Mouse (Mus musculus): ENCODE data around the gene Plch2. TPM values are rescaled to one million over a fixed set of nuclear protein-coding genes. Genes with fewer than 3 reads are reported as not detected.
A peak's percentile ranks its signal among the peaks of the same experiment; 100 is the strongest.

Gene Plch2
- polyA plus RNA-seq, 1 experiment from 2014 or later: 0.22 TPM

DNA sequence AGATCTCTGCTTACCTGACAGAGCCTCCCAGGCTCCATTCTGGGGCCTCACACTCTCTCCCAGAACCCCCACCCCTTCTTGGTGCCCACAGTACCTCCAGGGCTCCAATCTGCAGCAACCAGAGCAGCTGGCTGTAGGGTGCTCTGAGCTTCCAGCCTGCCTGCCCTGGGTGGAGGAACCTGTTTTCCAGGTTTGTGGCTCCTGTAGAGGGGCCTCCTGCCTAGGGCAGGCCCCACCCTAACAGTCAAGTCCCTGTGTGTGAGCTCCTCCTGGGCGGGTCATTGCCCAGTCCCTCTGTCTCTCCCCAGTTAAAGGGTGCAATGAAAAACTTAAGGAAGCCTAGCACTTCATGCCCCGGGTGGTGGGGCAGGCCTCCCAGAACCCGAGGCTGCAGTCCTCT lies 7.3 kb upstream of the Plch2 start:
- Histone ChIP-seq H3K4me2 (ENCODE audit: low read length) (no peak overlapping the region), H3K9me3 (ENCODE audit: control insufficient read depth, low read length) (no peaks in the 10 kb centered on the region), H3K4me1 (ENCODE audit: control insufficient read depth in 2 of 2, insufficient read depth in 2 of 2, low read length in 2 of 2) (peaks cover 9 to 19% of the 10 kb centered on the region in 2 experiments; a peak in 3 of 4 replicates), H3K27me3 (ENCODE audit: control insufficient read depth, insufficient read depth, low read length) (0 out of 2 replicates have a peak, but pooled peaks cover 4% of the 10 kb centered on the region), H3K4me3 (ENCODE audit: control insufficient read depth in 1 of 2, insufficient read depth in 1 of 2, low read depth in 1 of 2, low read length in 2 of 2) (no peak overlapping the region), H3K36me3 (ENCODE audit: control insufficient read depth, insufficient read depth, low read length) (peaks cover 9% of the 10 kb centered on the region), H3K9ac (ENCODE audit: low read length) (no peak overlapping the region), H3K27ac (replicated peaks in 1 of 2; ENCODE audit: control insufficient read depth in 1 of 2, insufficient read depth in 1 of 2, low read depth in 2 of 2, low read length in 2 of 2) (no peak overlapping the region)
- 46% methylated on average over 3 of the region's 3 CpGs for WGBS
- ATAC-seq (ENCODE audit: insufficient number of reproducible peaks, insufficient read depth, low FRiP score, low read depth): no peak

GRCm38 (mm10) chr4:155058325-155058724 lies 1.7 kb upstream of the Plch2 start:
- Histone ChIP-seq H3K27me3 (ENCODE audit: control insufficient read depth, insufficient read depth, low read length) (0 out of 2 replicates have a peak, but pooled peaks cover 4% of the 10 kb centered on the region), H3K9me3 (ENCODE audit: control insufficient read depth, low read length) (no peaks in the 10 kb centered on the region), H3K4me2 (ENCODE audit: low read length) (no peak overlapping the region), H3K4me1 (ENCODE audit: control insufficient read depth in 2 of 2, insufficient read depth in 2 of 2, low read length in 2 of 2) (peaks cover 2 to 8% of the 10 kb centered on the region in 2 experiments; a peak in 1 of 4 replicates), H3K4me3 (ENCODE audit: control insufficient read depth in 1 of 2, insufficient read depth in 1 of 2, low read depth in 1 of 2, low read length in 2 of 2) (no peak overlapping the region), H3K27ac (replicated peaks in 1 of 2; ENCODE audit: control insufficient read depth in 1 of 2, insufficient read depth in 1 of 2, low read depth in 2 of 2, low read length in 2 of 2) (no peak overlapping the region), H3K9ac (ENCODE audit: low read length) (no peak overlapping the region), H3K36me3 (ENCODE audit: control insufficient read depth, insufficient read depth, low read length) (no peaks in the 10 kb centered on the region)
- no peak for ATAC-seq (ENCODE audit: insufficient number of reproducible peaks, insufficient read depth, low FRiP score, low read depth)
- 43% methylated on average over 10 of the region's 10 CpGs for WGBS

- no peak overlapping the region for H3K9ac ChIP-seq (ENCODE audit: low read length)
- H3K4me1 ChIP-seq (ENCODE audit: control insufficient read depth in 2 of 2, insufficient read depth in 2 of 2, low read length in 2 of 2): no peaks in the 10 kb centered on the region; a peak in 1 of 4 replicates
- no peak overlapping the region for H3K4me2 ChIP-seq (ENCODE audit: low read length)
- ATAC-seq (ENCODE audit: insufficient number of reproducible peaks, insufficient read depth, low FRiP score, low read depth): no peak
- H3K27ac ChIP-seq (replicated peaks in 1 of 2; ENCODE audit: control insufficient read depth in 1 of 2, insufficient read depth in 1 of 2, low read depth in 2 of 2, low read length in 2 of 2): no peak overlapping the region
- H3K36me3 ChIP-seq (ENCODE audit: control insufficient read depth, insufficient read depth, low read length): no peaks in the 10 kb centered on the region
- 73% methylated on average over 7 of the region's 7 CpGs for WGBS
- H3K27me3 ChIP-seq (ENCODE audit: control insufficient read depth, insufficient read depth, low read length): peaks cover 24% of the 10 kb centered on the region
- no peak overlapping the region for H3K4me3 ChIP-seq (ENCODE audit: control insufficient read depth in 1 of 2, insufficient read depth in 1 of 2, low read depth in 1 of 2, low read length in 2 of 2)
- no peaks in the 10 kb centered on the region for H3K9me3 ChIP-seq (ENCODE audit: control insufficient read depth, low read length)
Observed at GRCm38 (mm10) chr4:155050116-155050515, 6.5 kb downstream of the Plch2 start.

DNA sequence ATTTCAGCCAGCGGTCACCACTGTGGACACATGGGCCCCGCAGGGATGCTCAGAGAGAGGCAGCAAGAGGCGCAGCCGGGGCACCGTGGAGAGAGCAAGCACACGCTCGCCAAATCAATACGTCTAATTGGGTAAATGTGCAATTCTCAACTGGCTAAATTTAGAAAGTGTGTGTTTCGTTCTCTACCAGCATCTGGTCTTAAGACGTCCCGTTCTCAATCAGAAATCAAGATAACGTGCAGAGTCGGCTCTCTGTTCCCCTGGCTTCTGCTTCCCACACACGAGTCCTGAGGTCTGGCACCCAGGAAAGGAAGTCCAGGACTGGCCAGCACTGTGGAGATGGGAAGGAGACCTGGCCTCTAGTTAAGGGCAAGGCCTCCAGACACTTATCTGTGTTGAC lies 9.9 kb downstream of the Plch2 start:
- Histone ChIP-seq H3K27ac (replicated peaks in 1 of 2; ENCODE audit: control insufficient read depth in 1 of 2, insufficient read depth in 1 of 2, low read depth in 2 of 2, low read length in 2 of 2) (no peak overlapping the region), H3K36me3 (ENCODE audit: control insufficient read depth, insufficient read depth, low read length) (no peaks in the 10 kb centered on the region), H3K27me3 (ENCODE audit: control insufficient read depth, insufficient read depth, low read length) (peaks cover 59% of the 10 kb centered on the region), H3K4me3 (ENCODE audit: control insufficient read depth in 1 of 2, insufficient read depth in 1 of 2, low read depth in 1 of 2, low read length in 2 of 2) (no peak overlapping the region), H3K4me1 (ENCODE audit: control insufficient read depth in 2 of 2, insufficient read depth in 2 of 2, low read length in 2 of 2) (no peaks in the 10 kb centered on the region), H3K9me3 (ENCODE audit: control insufficient read depth, low read length) (no peaks in the 10 kb centered on the region), H3K4me2 (ENCODE audit: low read length) (no peak overlapping the region), H3K9ac (ENCODE audit: low read length) (no peak overlapping the region)
- WGBS: 62% methylated on average over 14 of the region's 14 CpGs
- ATAC-seq (ENCODE audit: insufficient number of reproducible peaks, insufficient read depth, low FRiP score, low read depth): no peak

GRCm38 (mm10) chr4:155043289-155043625 lies 13.3 kb downstream of the Plch2 start:
- ATAC-seq (ENCODE audit: insufficient number of reproducible peaks, insufficient read depth, low FRiP score, low read depth): no peak
- Histone ChIP-seq H3K9me3 (ENCODE audit: control insufficient read depth, low read length) (no peaks in the 10 kb centered on the region), H3K36me3 (ENCODE audit: control insufficient read depth, insufficient read depth, low read length) (no peaks in the 10 kb centered on the region), H3K4me1 (ENCODE audit: control insufficient read depth in 2 of 2, insufficient read depth in 2 of 2, low read length in 2 of 2) (no peaks in the 10 kb centered on the region), H3K27me3 (ENCODE audit: control insufficient read depth, insufficient read depth, low read length) (peaks cover 81% of the 10 kb centered on the region), H3K9ac (ENCODE audit: low read length) (no peak overlapping the region), H3K27ac (replicated peaks in 1 of 2; ENCODE audit: control insufficient read depth in 1 of 2, insufficient read depth in 1 of 2, low read depth in 2 of 2, low read length in 2 of 2) (no peak overlapping the region), H3K4me3 (ENCODE audit: control insufficient read depth in 1 of 2, insufficient read depth in 1 of 2, low read depth in 1 of 2, low read length in 2 of 2) (peak overlapping the region in 1 of 2 experiments; percentile 19; a peak in 1 of 4 replicates), H3K4me2 (ENCODE audit: low read length) (peak overlapping the region; percentile 34)
- WGBS: 3% methylated on average over 25 of the region's 25 CpGs

- no peak for ATAC-seq (ENCODE audit: insufficient number of reproducible peaks, insufficient read depth, low FRiP score, low read depth)
- H3K27me3 ChIP-seq (ENCODE audit: control insufficient read depth, insufficient read depth, low read length): peaks cover 82% of the 10 kb centered on the region
- WGBS: 3% methylated on average over 54 of the region's 65 CpGs
Observed at GRCm38 (mm10) chr4:155042606-155043288, 13.8 kb downstream of the Plch2 start.

GRCm38 (mm10) chr4:155040696-155041095 lies 15.9 kb downstream of the Plch2 start:
- 64% methylated on average over 6 of the region's 6 CpGs for whole genome bisulfite sequencing
- H3K4me2 ChIP-seq (ENCODE audit: low read length): no peak overlapping the region
- H3K4me3 ChIP-seq (ENCODE audit: control insufficient read depth in 1 of 2, insufficient read depth in 1 of 2, low read depth in 1 of 2, low read length in 2 of 2): no peak overlapping the region
- no peaks in the 10 kb centered on the region for H3K4me1 ChIP-seq (ENCODE audit: control insufficient read depth in 2 of 2, insufficient read depth in 2 of 2, low read length in 2 of 2)
- H3K36me3 ChIP-seq (ENCODE audit: control insufficient read depth, insufficient read depth, low read length): no peaks in the 10 kb centered on the region
- no peak overlapping the region for H3K27ac ChIP-seq (replicated peaks in 1 of 2; ENCODE audit: control insufficient read depth in 1 of 2, insufficient read depth in 1 of 2, low read depth in 2 of 2, low read length in 2 of 2)
- H3K9ac ChIP-seq (ENCODE audit: low read length): no peak overlapping the region
- H3K27me3 ChIP-seq (ENCODE audit: control insufficient read depth, insufficient read depth, low read length): peaks cover 86% of the 10 kb centered on the region
- H3K9me3 ChIP-seq (ENCODE audit: control insufficient read depth, low read length): no peaks in the 10 kb centered on the region
- no peak for ATAC-seq (ENCODE audit: insufficient number of reproducible peaks, insufficient read depth, low FRiP score, low read depth)

More at GRCm38 (mm10) chr4:155042606-155043288, 13.8 kb downstream of the Plch2 start:
- Histone ChIP-seq H3K4me2 (ENCODE audit: low read length) (peak overlapping the region; percentile 34), H3K4me3 (ENCODE audit: control insufficient read depth in 1 of 2, insufficient read depth in 1 of 2, low read depth in 1 of 2, low read length in 2 of 2) (peak overlapping the region in 1 of 2 experiments; percentile 19; a peak in 1 of 4 replicates), H3K4me1 (ENCODE audit: control insufficient read depth in 2 of 2, insufficient read depth in 2 of 2, low read length in 2 of 2) (no peaks in the 10 kb centered on the region), H3K9ac (ENCODE audit: low read length) (no peak overlapping the region), H3K36me3 (ENCODE audit: control insufficient read depth, insufficient read depth, low read length) (no peaks in the 10 kb centered on the region), H3K9me3 (ENCODE audit: control insufficient read depth, low read length) (no peaks in the 10 kb centered on the region), H3K27ac (replicated peaks in 1 of 2; ENCODE audit: control insufficient read depth in 1 of 2, insufficient read depth in 1 of 2, low read depth in 2 of 2, low read length in 2 of 2) (no peak overlapping the region)

DNA sequence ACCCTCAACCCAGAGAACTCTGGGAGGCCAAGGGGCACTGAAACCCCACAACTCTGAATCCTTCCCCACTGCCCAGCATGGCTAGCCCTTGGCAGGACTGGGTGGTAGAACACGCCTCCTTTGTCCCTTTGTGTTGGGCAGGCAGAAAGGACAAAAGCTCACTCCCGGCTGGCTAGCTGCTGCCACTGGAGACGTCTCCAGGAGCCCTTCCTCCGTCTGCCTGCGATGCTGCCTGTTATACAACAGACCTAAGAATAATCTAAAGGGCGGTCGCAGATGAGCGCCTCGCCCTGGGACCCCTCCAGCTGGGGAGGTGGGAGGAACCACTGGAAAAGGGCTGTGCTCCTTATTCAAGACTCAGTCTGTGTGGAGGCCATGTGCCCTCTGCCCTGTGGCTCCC lies 16.4 kb downstream of the Plch2 start:
- Histone ChIP-seq H3K36me3 (ENCODE audit: control insufficient read depth, insufficient read depth, low read length) (no peaks in the 10 kb centered on the region), H3K4me1 (ENCODE audit: control insufficient read depth in 2 of 2, insufficient read depth in 2 of 2, low read length in 2 of 2) (no peaks in the 10 kb centered on the region), H3K4me3 (ENCODE audit: control insufficient read depth in 1 of 2, insufficient read depth in 1 of 2, low read depth in 1 of 2, low read length in 2 of 2) (no peak overlapping the region), H3K4me2 (ENCODE audit: low read length) (no peak overlapping the region), H3K27ac (replicated peaks in 1 of 2; ENCODE audit: control insufficient read depth in 1 of 2, insufficient read depth in 1 of 2, low read depth in 2 of 2, low read length in 2 of 2) (no peak overlapping the region), H3K27me3 (ENCODE audit: control insufficient read depth, insufficient read depth, low read length) (peaks cover 86% of the 10 kb centered on the region), H3K9ac (ENCODE audit: low read length) (no peak overlapping the region), H3K9me3 (ENCODE audit: control insufficient read depth, low read length) (no peaks in the 10 kb centered on the region)
- WGBS: 56% methylated on average over 9 of the region's 9 CpGs
- no peak for ATAC-seq (ENCODE audit: insufficient number of reproducible peaks, insufficient read depth, low FRiP score, low read depth)

Measured in heart, embryonic 14.5 days (tissue).